Mouse (Mus musculus): ENCODE measurements at regions not wholly inside any gene's neighbourhood (a gene's known extent, or its start where the extent isn't known, plus 50 kb on each side); places are given as distances from the start of the nearest gene placed in this dataset. TPM values are rescaled to one million over a fixed set of nuclear protein-coding genes. Genes with fewer than 3 reads are reported as not detected.
"Not testable (repeated sequence)": the region's sequence is repeated elsewhere in the genome, so short reads cannot be mapped to it uniquely, and the experiment has no call there.

DNA sequence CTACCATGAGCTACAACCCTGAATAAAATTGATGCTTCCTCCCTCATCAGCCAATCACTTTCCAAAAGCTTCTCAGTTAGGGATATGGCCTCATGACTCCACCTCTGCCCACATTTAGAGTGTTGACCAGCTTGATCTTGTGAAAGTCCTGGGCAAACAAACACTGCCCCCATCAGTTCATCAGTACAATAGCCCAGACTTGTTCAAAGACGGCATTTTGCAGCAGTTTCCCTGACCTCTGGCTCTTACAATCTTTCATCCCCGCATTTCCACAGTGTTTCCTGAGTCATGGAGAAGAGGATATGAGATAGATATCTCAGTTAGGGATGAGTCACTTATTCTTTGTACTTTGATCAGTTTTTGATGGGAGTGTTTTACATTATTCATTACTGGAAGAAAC, 203.5 kb upstream of the Asrgl1 start:
- H3K9ac ChIP-seq (ENCODE audit: low read length); ATAC-seq (replicated peaks; ENCODE audit: extremely low read depth, insufficient read depth, low FRiP score); H3K4me3 ChIP-seq (ENCODE audit: low read length); H3K27ac ChIP-seq (ENCODE audit: low read length); H3K27me3 ChIP-seq (ENCODE audit: control insufficient read depth, insufficient read depth, low read length); H3K36me3 ChIP-seq (ENCODE audit: control insufficient read depth, insufficient read depth); H3K9me3 ChIP-seq (replicated peaks; ENCODE audit: control insufficient read depth, low read length); H3K4me1 ChIP-seq (ENCODE audit: control insufficient read depth, insufficient read depth, low read length); H3K4me2 ChIP-seq (ENCODE audit: low read depth, low read length): not testable (repeated sequence)
- WGBS: 51% methylated on average over 2 of the region's 2 CpGs

DNA sequence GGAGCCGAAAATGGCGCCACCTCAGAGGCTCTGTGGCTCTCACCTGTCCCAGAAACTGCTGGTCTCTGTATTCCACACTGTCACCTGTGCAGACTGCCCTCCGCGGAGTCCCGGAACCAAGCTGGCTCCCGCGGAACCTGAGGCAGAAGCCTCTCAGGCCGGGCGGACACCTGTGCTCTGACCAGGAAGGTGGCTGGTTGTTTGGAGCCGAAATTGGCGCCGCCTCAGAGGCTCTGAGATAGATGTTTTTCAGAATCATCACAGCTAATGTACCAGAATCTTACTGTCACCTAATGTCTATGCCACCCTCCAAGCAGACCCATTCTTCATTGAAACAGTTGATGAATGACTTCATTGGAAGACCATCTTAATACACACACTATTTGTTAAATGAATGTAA, 202.0 kb upstream of the Asrgl1 start:
- ATAC-seq (replicated peaks; ENCODE audit: extremely low read depth, insufficient read depth, low FRiP score); H3K4me1 ChIP-seq (ENCODE audit: control insufficient read depth, insufficient read depth, low read length); H3K9me3 ChIP-seq (replicated peaks; ENCODE audit: control insufficient read depth, low read length); H3K36me3 ChIP-seq (ENCODE audit: control insufficient read depth, insufficient read depth); H3K4me2 ChIP-seq (ENCODE audit: low read depth, low read length); H3K27ac ChIP-seq (ENCODE audit: low read length); H3K4me3 ChIP-seq (ENCODE audit: low read length); H3K9ac ChIP-seq (ENCODE audit: low read length); H3K27me3 ChIP-seq (ENCODE audit: control insufficient read depth, insufficient read depth, low read length): not testable (repeated sequence)
- WGBS: 87% methylated on average over 12 of the region's 12 CpGs

DNA sequence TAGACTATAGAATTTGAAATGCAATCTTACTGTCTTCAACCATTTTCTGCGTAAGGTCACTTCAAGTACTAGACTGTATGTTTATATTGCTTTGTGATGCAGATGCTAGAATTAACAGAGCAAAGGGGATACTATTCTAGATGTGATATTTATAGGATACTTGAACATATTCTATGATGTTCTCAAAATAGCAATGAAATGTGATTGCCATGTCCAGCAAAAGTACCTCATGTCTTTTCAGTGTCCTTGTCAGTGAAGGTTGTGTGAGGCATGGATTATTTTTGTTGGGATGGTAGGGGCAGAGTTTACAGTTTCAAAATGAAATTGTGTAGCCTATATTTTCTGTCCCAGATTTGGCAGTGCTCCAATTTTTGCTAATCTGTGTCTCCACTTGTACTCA, 182.5 kb upstream of the Asrgl1 start:
- H3K9me3 ChIP-seq (replicated peaks; ENCODE audit: control insufficient read depth, low read length); H3K4me2 ChIP-seq (ENCODE audit: low read depth, low read length); H3K4me1 ChIP-seq (ENCODE audit: control insufficient read depth, insufficient read depth, low read length); H3K27ac ChIP-seq (ENCODE audit: low read length); H3K27me3 ChIP-seq (ENCODE audit: control insufficient read depth, insufficient read depth, low read length); H3K9ac ChIP-seq (ENCODE audit: low read length); H3K4me3 ChIP-seq (ENCODE audit: low read length); H3K36me3 ChIP-seq (ENCODE audit: control insufficient read depth, insufficient read depth): not testable (repeated sequence)
- peak; percentile 55 for ATAC-seq (replicated peaks; ENCODE audit: extremely low read depth, insufficient read depth, low FRiP score)
- WGBS: 75% methylated on average over 1 of the region's 1 CpGs

DNA sequence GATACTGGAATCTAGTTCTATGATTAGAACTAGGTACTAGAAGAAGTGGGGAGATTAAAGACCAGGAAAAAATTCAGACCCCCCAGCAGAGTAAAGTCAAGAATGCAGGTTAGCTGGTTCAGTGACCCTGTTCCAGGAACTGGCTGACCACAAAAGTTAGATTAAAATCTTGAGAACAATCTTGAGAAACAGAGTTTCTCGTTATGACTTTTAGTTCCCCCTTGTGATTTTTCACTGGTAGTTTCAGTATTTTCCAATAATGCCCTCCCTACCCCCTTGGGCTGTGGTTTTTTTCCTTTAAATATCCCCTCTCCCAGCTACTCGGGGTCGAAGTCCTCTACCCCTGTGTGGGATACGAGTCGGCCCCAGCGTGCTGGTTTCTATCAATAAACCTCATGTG, 180.7 kb upstream of the Asrgl1 start:
- not testable (repeated sequence) for ATAC-seq (replicated peaks; ENCODE audit: extremely low read depth, insufficient read depth, low FRiP score); H3K4me1 ChIP-seq (ENCODE audit: control insufficient read depth, insufficient read depth, low read length); H3K4me3 ChIP-seq (ENCODE audit: low read length); H3K27ac ChIP-seq (ENCODE audit: low read length); H3K4me2 ChIP-seq (ENCODE audit: low read depth, low read length); H3K9me3 ChIP-seq (replicated peaks; ENCODE audit: control insufficient read depth, low read length); H3K27me3 ChIP-seq (ENCODE audit: control insufficient read depth, insufficient read depth, low read length); H3K36me3 ChIP-seq (ENCODE audit: control insufficient read depth, insufficient read depth); H3K9ac ChIP-seq (ENCODE audit: low read length)
- WGBS: 76% methylated on average over 6 of the region's 6 CpGs

DNA sequence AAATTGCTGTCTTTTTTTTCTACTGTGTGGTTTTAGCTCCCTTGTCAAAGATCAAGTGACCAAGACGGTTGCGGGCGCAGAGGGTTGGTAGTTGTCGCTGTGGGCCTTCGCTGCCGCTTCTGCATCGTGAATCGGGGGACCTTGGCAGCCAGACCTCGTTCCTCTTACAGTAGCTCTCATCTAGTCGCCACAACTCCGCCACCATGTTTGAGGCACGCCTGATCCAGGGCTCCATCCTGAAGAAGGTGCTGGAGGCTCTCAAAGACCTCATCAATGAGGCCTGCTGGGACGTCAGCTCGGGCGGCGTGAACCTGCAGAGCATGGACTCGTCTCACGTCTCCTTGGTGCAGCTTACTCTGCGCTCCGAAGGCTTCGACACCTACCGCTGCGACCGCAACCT, 147.7 kb upstream of the Asrgl1 start:
- not testable (repeated sequence) for ATAC-seq (replicated peaks; ENCODE audit: extremely low read depth, insufficient read depth, low FRiP score)
- 80% methylated on average over 23 of the region's 24 CpGs for WGBS

DNA sequence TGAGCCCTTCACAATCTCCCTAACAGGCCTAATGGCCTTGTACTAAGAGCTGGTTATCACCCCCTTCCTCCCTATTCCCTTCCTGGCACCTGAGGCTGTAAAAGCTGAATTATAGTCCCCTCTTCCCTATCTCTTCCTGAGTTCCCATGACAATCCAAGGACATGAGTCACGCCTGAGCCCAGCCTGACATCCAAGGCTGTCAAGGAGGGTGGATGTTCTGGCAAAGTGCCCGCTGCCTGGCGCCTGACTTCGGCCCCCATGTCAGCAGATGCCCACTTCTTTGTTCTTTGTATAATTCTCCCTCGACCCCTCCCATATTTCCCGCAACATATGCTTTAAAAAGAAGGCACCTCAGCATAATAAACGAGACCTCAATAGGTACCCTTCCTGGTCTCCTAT, 99.2 kb upstream of the Asrgl1 start:
- ATAC-seq (replicated peaks; ENCODE audit: extremely low read depth, insufficient read depth, low FRiP score); H3K9me3 ChIP-seq (replicated peaks; ENCODE audit: control insufficient read depth, low read length); H3K9ac ChIP-seq (ENCODE audit: low read length); H3K4me1 ChIP-seq (ENCODE audit: control insufficient read depth, insufficient read depth, low read length); H3K4me2 ChIP-seq (ENCODE audit: low read depth, low read length); H3K27me3 ChIP-seq (ENCODE audit: control insufficient read depth, insufficient read depth, low read length); H3K36me3 ChIP-seq (ENCODE audit: control insufficient read depth, insufficient read depth); H3K4me3 ChIP-seq (ENCODE audit: low read length); H3K27ac ChIP-seq (ENCODE audit: low read length): not testable (repeated sequence)
- 51% methylated on average over 7 of the region's 7 CpGs for WGBS

More for the DNA sequence above, 147.7 kb upstream of the Asrgl1 start:
- H3K4me2 ChIP-seq (ENCODE audit: low read depth, low read length); H3K27ac ChIP-seq (ENCODE audit: low read length); H3K9ac ChIP-seq (ENCODE audit: low read length); H3K4me3 ChIP-seq (ENCODE audit: low read length); H3K27me3 ChIP-seq (ENCODE audit: control insufficient read depth, insufficient read depth, low read length); H3K36me3 ChIP-seq (ENCODE audit: control insufficient read depth, insufficient read depth); H3K9me3 ChIP-seq (replicated peaks; ENCODE audit: control insufficient read depth, low read length); H3K4me1 ChIP-seq (ENCODE audit: control insufficient read depth, insufficient read depth, low read length): not testable (repeated sequence)

Small RNA genes in the stretch of these regions (microRNA-seq; reads per million reads assigned to microRNA genes)
- gene Gm24543: not detected

Measured in heart, embryonic 16.5 days (tissue).